Mouse (Mus musculus) hindbrain, postnatal 0 days (tissue): ENCODE measurements around the gene Gm1043. TPM values are rescaled to one million over a fixed set of nuclear protein-coding genes. Genes with fewer than 3 reads are reported as not detected.
A peak's percentile ranks its signal among the peaks of the same experiment; 100 is the strongest.

Experiments used
- ATAC-seq: fragments of 200-750 bp; cut with Nextera tagmentation; 2 replicates; pipeline ENCODE4 v1.8.0; 2017; ENCODE audit warnings: mild to moderate bottlenecking, moderate TSS enrichment, moderate library complexity
- DNase-seq: peaks from one replicate; pipeline ENCODE4 v3.0.0-alpha.2; 2015; ENCODE audit warnings: low spot score
- H3K27ac ChIP-seq: fragments of 300-500 bp; sonication (generic); 2 replicates; pipeline ENCODE4 v1.5.1; 2014; ENCODE audit warnings: mild to moderate bottlenecking
- H3K27me3 ChIP-seq: fragments of 300-500 bp; sonication (generic); 2 replicates; pipeline ENCODE4 v1.6.1; 2014; ENCODE audit warnings: low read length, mixed read lengths; ENCODE audit not compliant: insufficient read depth
- H3K36me3 ChIP-seq: fragments of 300-500 bp; sonication (generic); 2 replicates; pipeline ENCODE4 v1.6.1; 2014; ENCODE audit warnings: low read length, mixed read lengths; ENCODE audit not compliant: insufficient read depth
- H3K4me1 ChIP-seq: fragments of 300-500 bp; sonication (generic); 2 replicates; pipeline ENCODE4 v1.6.1; 2014; ENCODE audit warnings: antibody characterized with exemption, low read length, mixed read lengths; ENCODE audit not compliant: insufficient read depth
- H3K4me2 ChIP-seq: fragments of 300-500 bp; sonication (generic); 2 replicates; pipeline ENCODE4 v1.6.1; 2014; ENCODE audit warnings: low read depth, mild to moderate bottlenecking, low read length, moderate library complexity, mixed read lengths
- H3K4me3 ChIP-seq: fragments of 300-500 bp; sonication (generic); 2 replicates; pipeline ENCODE4 v1.5.1; 2014; ENCODE audit warnings: low read length
- H3K9ac ChIP-seq: fragments of 300-500 bp; sonication (generic); replicated peaks from 2 replicates; pipeline ENCODE4 v1.6.1; 2014; ENCODE audit warnings: mild to moderate bottlenecking, low read length, moderate library complexity, mixed read lengths
- H3K9me3 ChIP-seq: fragments of 300-500 bp; sonication (generic); 2 replicates; pipeline ENCODE4 v1.6.1; 2016; ENCODE audit warnings: low read length, mixed read lengths
- CTCF ChIP-seq: IDR thresholded peaks from 2 replicates; pipeline ENCODE4 v1.5.1; 2016; ENCODE audit warnings: antibody characterized with exemption, control low read depth, low read depth
- WGBS: fragments of 180-500 bp; shearing (Covaris S2); extraction: QIAGEN DNeasy Blood & Tissue Kit; methylation state at CpG from one replicate; pipeline ENCODE4 v1.1.7; 2014; 5-methylcytosine and 5-hydroxymethylcytosine counted together
- polyA plus RNA-seq: library from polyadenylated mRNA; unstranded; fragments of >200 nt; fragmentation: Nextera tagmentation; extraction: Ambion mirVana; gene quantifications from 2 replicates; pipeline ENCODE4 v1.2.1, GENCODE M21; 2015
- total RNA-seq: library from RNA; depleted of rRNA; stranded (reverse); fragments of >200 nt; gene quantifications from 2 replicates; pipeline ENCODE4 v1.2.3, GENCODE M21; 2014

Gene Gm1043
- total and polyA plus RNA-seq, 2 experiments from 2014 or later, result 1.7 to 20.0 TPM

DNA sequence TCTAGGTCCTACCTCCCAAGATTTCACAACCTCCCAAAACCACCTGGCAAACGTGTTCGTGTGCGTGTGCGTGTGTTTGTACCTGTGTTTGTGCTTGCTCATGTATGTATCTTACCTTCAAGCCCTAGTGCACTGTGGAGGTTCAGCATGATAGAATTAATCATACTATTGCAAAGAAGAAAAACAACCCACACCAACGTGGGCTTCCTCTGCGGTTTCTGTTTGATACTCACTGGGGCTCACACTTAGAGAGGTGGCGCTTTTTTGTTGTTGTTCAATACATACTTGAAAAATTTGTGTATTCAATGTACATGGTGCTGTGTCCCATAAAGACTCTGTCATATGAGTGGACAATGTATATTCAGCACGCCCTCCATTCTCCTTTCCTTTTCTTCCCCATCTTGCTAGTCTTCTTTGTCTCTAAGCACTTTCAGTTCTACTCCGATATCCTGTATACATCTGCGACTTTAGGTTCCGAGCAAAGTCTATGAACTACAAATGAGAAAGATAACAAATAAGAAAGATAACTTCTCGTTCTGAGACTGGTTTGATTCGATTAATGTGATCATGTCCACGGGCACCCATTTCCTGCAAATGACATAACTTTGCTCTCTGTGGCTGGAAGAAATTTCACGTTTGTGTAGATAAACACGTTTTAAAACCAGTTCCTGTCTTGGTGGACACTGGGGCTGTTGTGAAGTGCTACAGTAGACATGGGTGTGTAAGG is 33.6 kb upstream of the Gm1043 start:
- 0 out of 2 replicates have a peak, but pooled peaks cover 9% of the 10 kb centered on the region for H3K4me1 ChIP-seq
- ATAC-seq, result no peak
- H3K36me3 ChIP-seq, result no peaks in the 10 kb centered on the region
- no peak overlapping the region for H3K4me2 ChIP-seq
- no peak for DNase-seq
- 87% methylated on average over 16 of the region's 16 CpGs for WGBS
- H3K9me3 ChIP-seq, result no peaks in the 10 kb centered on the region
- H3K27me3 ChIP-seq, result no peaks in the 10 kb centered on the region
- H3K27ac ChIP-seq, result no peak overlapping the region
- TF ChIP-seq CTCF, result no peak
- H3K4me3 ChIP-seq, result no peak overlapping the region
- no peak overlapping the region for H3K9ac ChIP-seq

DNA sequence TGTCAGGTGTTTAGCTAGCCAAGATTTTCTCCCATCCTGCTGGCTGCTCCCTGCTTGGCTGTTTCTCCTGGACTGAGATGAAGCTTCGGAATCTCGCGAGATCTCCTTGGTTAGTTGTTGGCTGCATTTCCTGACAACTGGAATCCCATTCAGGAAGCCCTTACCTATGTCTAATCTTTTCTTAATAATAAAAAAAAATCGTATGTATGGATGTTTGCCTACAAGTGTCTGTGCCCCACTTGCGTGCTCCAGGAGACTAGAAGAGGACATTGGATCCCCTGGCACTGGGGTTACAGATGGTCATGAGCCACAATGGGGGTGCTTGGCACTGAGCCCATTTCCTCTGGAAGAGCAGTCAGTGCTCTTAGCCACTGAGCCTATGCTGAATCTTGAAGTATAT is 32.3 kb upstream of the Gm1043 start:
- 54% methylated on average over 5 of the region's 5 CpGs for WGBS
- H3K4me1 ChIP-seq, result 0 out of 2 replicates have a peak, but pooled peaks cover 9% of the 10 kb centered on the region
- no peak overlapping the region for H3K4me3 ChIP-seq
- DNase-seq (peak; percentile 61), ATAC-seq (no peak)
- no peak overlapping the region for H3K4me2 ChIP-seq
- no peaks in the 10 kb centered on the region for H3K9me3 ChIP-seq
- TF ChIP-seq CTCF, result no peak
- no peak overlapping the region for H3K27ac ChIP-seq
- H3K27me3 ChIP-seq, result no peaks in the 10 kb centered on the region
- H3K9ac ChIP-seq, result no peak overlapping the region
- H3K36me3 ChIP-seq, result no peaks in the 10 kb centered on the region

DNA sequence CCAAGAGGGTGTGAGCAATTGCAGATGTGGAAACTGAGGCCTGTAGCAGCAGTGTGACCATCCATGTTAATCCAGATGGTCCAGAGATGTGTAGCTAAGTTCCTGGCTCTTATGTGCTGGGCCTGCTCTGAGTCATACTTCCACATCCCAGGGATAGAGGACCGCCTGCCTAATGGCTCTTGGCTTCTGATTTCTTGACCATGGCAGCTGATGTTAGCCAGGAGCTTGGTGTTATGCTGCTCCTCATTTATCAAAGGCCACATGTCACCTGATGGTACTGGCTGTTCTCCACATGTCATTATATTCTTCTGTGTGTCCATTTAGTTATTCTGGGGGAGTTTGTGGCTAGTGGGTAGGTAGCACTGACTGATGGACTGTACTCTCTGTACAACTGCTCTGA is 29.4 kb upstream of the Gm1043 start:
- Histone ChIP-seq H3K27me3 (no peaks in the 10 kb centered on the region), H3K4me2 (no peak overlapping the region), H3K27ac (no peak overlapping the region), H3K9me3 (no peaks in the 10 kb centered on the region), H3K9ac (no peak overlapping the region), H3K4me1 (0 out of 2 replicates have a peak, but pooled peaks cover 9% of the 10 kb centered on the region), H3K4me3 (no peak overlapping the region), H3K36me3 (no peaks in the 10 kb centered on the region)
- WGBS, result 85% methylated on average over 1 of the region's 1 CpGs
- no peak for ATAC-seq
- DNase-seq, result no peak
- no peak for TF ChIP-seq CTCF

DNA sequence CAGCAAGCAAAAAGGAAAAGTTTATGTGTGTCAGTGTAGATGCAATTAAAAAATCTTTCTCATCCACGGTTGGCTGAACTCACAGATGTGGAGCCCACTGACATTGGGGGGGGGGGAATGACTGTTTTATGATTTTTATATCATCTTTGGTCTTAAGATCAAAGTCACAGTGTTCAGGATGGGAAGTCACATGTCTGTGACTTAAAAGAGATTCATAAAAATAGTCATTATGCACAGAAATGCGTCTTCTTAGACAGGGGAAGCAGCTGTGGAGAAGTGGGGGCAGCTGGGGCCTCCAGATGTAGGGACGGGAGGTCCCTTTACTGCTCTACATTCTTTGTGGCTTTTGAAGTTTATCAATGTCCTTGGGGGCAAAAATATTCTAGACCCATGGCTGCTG is 28.7 kb upstream of the Gm1043 start:
- no peak overlapping the region for H3K4me2 ChIP-seq

DNA sequence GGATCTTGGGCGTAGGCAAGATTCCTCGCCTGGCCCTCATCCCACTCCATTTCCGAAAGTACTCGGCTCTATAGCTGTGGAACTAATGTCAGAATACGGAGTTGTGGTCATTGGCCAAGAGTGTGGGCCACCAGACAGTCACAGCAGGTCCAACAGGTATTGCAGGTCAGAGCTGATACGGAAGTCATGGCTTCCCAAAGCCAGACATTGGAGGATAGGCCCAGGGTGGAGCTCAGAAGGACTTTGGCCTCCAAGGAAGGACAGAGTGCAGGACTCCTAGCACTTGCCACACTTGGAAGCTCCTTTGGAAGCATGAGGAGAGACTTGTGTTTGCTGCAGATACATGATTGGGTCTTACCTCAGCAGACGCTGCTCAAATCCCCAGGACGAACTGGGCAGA is 23.6 kb upstream of the Gm1043 start:
- Histone ChIP-seq H3K27ac (no peak overlapping the region), H3K4me2 (no peak overlapping the region), H3K27me3 (no peaks in the 10 kb centered on the region), H3K9ac (no peak overlapping the region), H3K4me3 (no peak overlapping the region), H3K36me3 (no peaks in the 10 kb centered on the region), H3K9me3 (no peaks in the 10 kb centered on the region), H3K4me1 (peaks cover 6% of the 10 kb centered on the region)
- ATAC-seq (no peak), DNase-seq (no peak)
- TF ChIP-seq CTCF, result no peak
- WGBS, result 88% methylated on average over 8 of the region's 8 CpGs

More for the DNA sequence above, 28.7 kb upstream of the Gm1043 start:
- no peak for TF ChIP-seq CTCF
- Histone ChIP-seq H3K36me3 (no peaks in the 10 kb centered on the region), H3K4me3 (no peak overlapping the region), H3K9me3 (no peaks in the 10 kb centered on the region), H3K9ac (no peak overlapping the region), H3K4me1 (0 out of 2 replicates have a peak, but pooled peaks cover 9% of the 10 kb centered on the region), H3K27ac (no peak overlapping the region), H3K27me3 (no peaks in the 10 kb centered on the region)
- 72% methylated on average over 3 of the region's 3 CpGs for WGBS
- ATAC-seq (no peak), DNase-seq (no peak)

DNA sequence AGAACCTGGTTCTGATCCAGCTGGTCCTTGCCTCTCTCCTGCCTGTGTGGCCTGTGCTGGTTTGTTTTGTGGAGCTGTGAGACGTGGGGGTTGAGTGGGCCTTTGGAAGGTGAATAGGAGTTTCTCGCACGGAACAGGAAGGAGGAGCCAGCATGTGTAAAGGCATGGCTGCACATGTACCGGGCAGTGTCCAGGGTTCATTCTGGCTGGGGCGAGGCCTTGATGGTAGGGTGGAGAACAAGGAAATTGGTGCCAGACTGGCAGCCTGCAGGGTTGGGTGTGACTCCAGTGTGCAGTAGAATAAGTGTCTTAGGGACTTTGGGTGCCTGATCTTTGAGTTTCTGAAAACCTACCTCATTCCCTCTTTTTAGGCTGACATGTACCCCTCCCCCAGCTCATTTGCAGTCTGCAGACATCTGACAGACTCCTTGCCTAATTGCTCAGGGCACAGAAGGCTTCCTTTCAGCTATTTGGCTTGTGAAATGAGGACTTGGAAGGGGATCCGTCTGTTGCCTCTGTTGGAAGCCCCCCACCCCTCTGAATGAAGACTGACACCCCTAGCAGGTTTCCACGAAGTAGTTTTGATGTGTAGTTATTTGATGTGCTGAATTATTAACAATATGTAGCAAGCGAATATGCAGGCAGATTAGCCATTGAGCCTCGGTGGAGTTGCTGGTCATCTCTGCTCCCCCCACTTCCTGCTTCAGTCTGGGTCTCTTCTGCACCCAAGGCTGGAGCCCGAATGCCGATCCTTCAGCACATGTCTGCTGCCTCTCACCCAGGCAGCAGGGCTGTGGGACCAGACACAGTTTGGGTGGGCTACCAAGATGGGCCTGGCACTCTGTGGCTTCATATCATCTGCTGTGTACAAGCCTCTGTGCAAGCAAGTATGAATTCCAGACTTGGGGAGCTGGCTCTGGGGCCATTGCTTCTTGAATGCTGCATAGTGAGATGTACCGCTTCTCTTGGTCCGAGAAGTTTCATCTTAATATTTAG is 20.4 kb upstream of the Gm1043 start:
- Histone ChIP-seq H3K4me1 (peaks cover 8% of the 10 kb centered on the region), H3K36me3 (no peaks in the 10 kb centered on the region), H3K4me3 (no peak overlapping the region), H3K9me3 (no peaks in the 10 kb centered on the region), H3K9ac (no peak overlapping the region), H3K27ac (peak overlapping the region; percentile 54; the same call in 1 of the 2 replicates), H3K27me3 (no peaks in the 10 kb centered on the region), H3K4me2 (no peak overlapping the region)
- no peak for TF ChIP-seq CTCF
- ATAC-seq (peak; percentile 82), DNase-seq (peak; percentile 66)
- WGBS, result 49% methylated on average over 13 of the region's 13 CpGs
